Mouse (Mus musculus): ENCODE results near the gene Cox8b. TPM values are rescaled to one million over a fixed set of nuclear protein-coding genes. Genes with fewer than 3 reads are reported as not detected.

Gene Cox8b
- total and polyA plus RNA-seq, 2 experiments from 2014 or later, result 425 to 1,841 TPM

GRCm38 (mm10) chr7:140939669-140940171, 39.5 kb upstream of the Cox8b start:
- Histone ChIP-seq H3K9ac (replicated peaks; ENCODE audit: low read depth, low read length) (no peak overlapping the region), H3K36me3 (replicated peaks; ENCODE audit: control insufficient read depth, insufficient read depth, low read length) (no peaks in the 10 kb centered on the region), H3K27me3 (ENCODE audit: control insufficient read depth, insufficient read depth, low read length) (no peaks in the 10 kb centered on the region), H3K4me2 (ENCODE audit: low read depth, low read length) (no peak overlapping the region), H3K4me1 (ENCODE audit: control insufficient read depth, insufficient read depth) (peaks cover 7% of the 10 kb centered on the region; the same call in 1 of the 2 replicates), H3K9me3 (replicated peaks; ENCODE audit: control insufficient read depth, low read length) (no peaks in the 10 kb centered on the region), H3K4me3 (ENCODE audit: low read depth, low read length) (no peak overlapping the region), H3K27ac (ENCODE audit: low read depth) (no peak overlapping the region)
- TF ChIP-seq CTCF (IDR thresholded peaks at IDR 0.05; ENCODE audit: low read depth), result no peak
- no peak for TF ChIP-seq EP300 (IDR thresholded peaks at IDR 0.05; ENCODE audit: low read depth)
- DNase-seq (ENCODE audit: low spot score), result no peak
- 15% methylated on average over 8 of the region's 8 CpGs for WGBS
- no peak for ATAC-seq (ENCODE audit: insufficient read depth, low read depth)

GRCm38 (mm10) chr7:140938896-140939295, 38.6 kb upstream of the Cox8b start:
- no peak for TF ChIP-seq EP300 (IDR thresholded peaks at IDR 0.05; ENCODE audit: low read depth)
- no peak for TF ChIP-seq CTCF (IDR thresholded peaks at IDR 0.05; ENCODE audit: low read depth)
- H3K9me3 ChIP-seq (replicated peaks; ENCODE audit: control insufficient read depth, low read length), result no peaks in the 10 kb centered on the region
- H3K9ac ChIP-seq (replicated peaks; ENCODE audit: low read depth, low read length), result no peak overlapping the region
- H3K4me3 ChIP-seq (ENCODE audit: low read depth, low read length), result no peak overlapping the region
- no peak for ATAC-seq (ENCODE audit: insufficient read depth, low read depth)
- peaks cover 7% of the 10 kb centered on the region; the same call in 1 of the 2 replicates for H3K4me1 ChIP-seq (ENCODE audit: control insufficient read depth, insufficient read depth)
- no peak for DNase-seq (ENCODE audit: low spot score)
- H3K27me3 ChIP-seq (ENCODE audit: control insufficient read depth, insufficient read depth, low read length), result no peaks in the 10 kb centered on the region
- H3K4me2 ChIP-seq (ENCODE audit: low read depth, low read length), result no peak overlapping the region
- no peaks in the 10 kb centered on the region for H3K36me3 ChIP-seq (replicated peaks; ENCODE audit: control insufficient read depth, insufficient read depth, low read length)
- WGBS, result 41% methylated on average over 2 of the region's 2 CpGs
- H3K27ac ChIP-seq (ENCODE audit: low read depth), result no peak overlapping the region

- WGBS, result 51% methylated on average over 3 of the region's 3 CpGs
- no peaks in the 10 kb centered on the region for H3K9me3 ChIP-seq (replicated peaks; ENCODE audit: control insufficient read depth, low read length)
- TF ChIP-seq EP300 (IDR thresholded peaks at IDR 0.05; ENCODE audit: low read depth), result no peak
- peak; percentile 19 for TF ChIP-seq CTCF (IDR thresholded peaks at IDR 0.05; ENCODE audit: low read depth)
- no peak overlapping the region for H3K4me3 ChIP-seq (ENCODE audit: low read depth, low read length)
- no peak overlapping the region for H3K4me2 ChIP-seq (ENCODE audit: low read depth, low read length)
- H3K36me3 ChIP-seq (replicated peaks; ENCODE audit: control insufficient read depth, insufficient read depth, low read length), result no peaks in the 10 kb centered on the region
- no peaks in the 10 kb centered on the region for H3K27me3 ChIP-seq (ENCODE audit: control insufficient read depth, insufficient read depth, low read length)
- no peak overlapping the region for H3K27ac ChIP-seq (ENCODE audit: low read depth)
- ATAC-seq (ENCODE audit: insufficient read depth, low read depth) (no peak), DNase-seq (ENCODE audit: low spot score) (no peak)
- H3K9ac ChIP-seq (replicated peaks; ENCODE audit: low read depth, low read length), result no peak overlapping the region
- peaks cover 7% of the 10 kb centered on the region; the same call in 1 of the 2 replicates for H3K4me1 ChIP-seq (ENCODE audit: control insufficient read depth, insufficient read depth)
Measured at GRCm38 (mm10) chr7:140938436-140938835, 38.2 kb upstream of the Cox8b start.

- Histone ChIP-seq H3K4me1 (ENCODE audit: control insufficient read depth, insufficient read depth) (no peaks in the 10 kb centered on the region), H3K36me3 (replicated peaks; ENCODE audit: control insufficient read depth, insufficient read depth, low read length) (no peaks in the 10 kb centered on the region), H3K4me3 (ENCODE audit: low read depth, low read length) (no peak overlapping the region), H3K4me2 (ENCODE audit: low read depth, low read length) (no peak overlapping the region), H3K27ac (ENCODE audit: low read depth) (no peak overlapping the region), H3K27me3 (ENCODE audit: control insufficient read depth, insufficient read depth, low read length) (peaks cover 37% of the 10 kb centered on the region), H3K9ac (replicated peaks; ENCODE audit: low read depth, low read length) (no peak overlapping the region), H3K9me3 (replicated peaks; ENCODE audit: control insufficient read depth, low read length) (no peaks in the 10 kb centered on the region)
- ATAC-seq (ENCODE audit: insufficient read depth, low read depth), result no peak
- TF ChIP-seq CTCF (IDR thresholded peaks at IDR 0.05; ENCODE audit: low read depth) (no peak), EP300 (IDR thresholded peaks at IDR 0.05; ENCODE audit: low read depth) (no peak)
- WGBS, result 83% methylated on average over 6 of the region's 6 CpGs
- no peak for DNase-seq (ENCODE audit: low spot score)
Measured at GRCm38 (mm10) chr7:140927181-140927580, 26.9 kb upstream of the Cox8b start.

GRCm38 (mm10) chr7:140923070-140923775, 23.0 kb upstream of the Cox8b start:
- 25% methylated on average over 30 of the region's 30 CpGs for WGBS
- Histone ChIP-seq H3K27ac (ENCODE audit: low read depth) (no peak overlapping the region), H3K36me3 (replicated peaks; ENCODE audit: control insufficient read depth, insufficient read depth, low read length) (no peaks in the 10 kb centered on the region), H3K27me3 (ENCODE audit: control insufficient read depth, insufficient read depth, low read length) (peaks cover 69% of the 10 kb centered on the region), H3K4me3 (ENCODE audit: low read depth, low read length) (peak overlapping the region; percentile 34), H3K4me1 (ENCODE audit: control insufficient read depth, insufficient read depth) (no peaks in the 10 kb centered on the region), H3K9ac (replicated peaks; ENCODE audit: low read depth, low read length) (no peak overlapping the region), H3K4me2 (ENCODE audit: low read depth, low read length) (peak overlapping the region; percentile 49), H3K9me3 (replicated peaks; ENCODE audit: control insufficient read depth, low read length) (no peaks in the 10 kb centered on the region)
- ATAC-seq (ENCODE audit: insufficient read depth, low read depth), result no peak
- TF ChIP-seq EP300 (IDR thresholded peaks at IDR 0.05; ENCODE audit: low read depth) (no peak), CTCF (IDR thresholded peaks at IDR 0.05; ENCODE audit: low read depth) (no peak)
- no peak for DNase-seq (ENCODE audit: low spot score)

All from heart, postnatal 0 days (tissue).